Mouse (Mus musculus): ENCODE results near the gene Ros1. TPM values are rescaled to one million over a fixed set of nuclear protein-coding genes. Genes with fewer than 3 reads are reported as not detected.

Gene Ros1
- polyA plus RNA-seq, 1 experiment from 2014 or later: 0.03 TPM

DNA sequence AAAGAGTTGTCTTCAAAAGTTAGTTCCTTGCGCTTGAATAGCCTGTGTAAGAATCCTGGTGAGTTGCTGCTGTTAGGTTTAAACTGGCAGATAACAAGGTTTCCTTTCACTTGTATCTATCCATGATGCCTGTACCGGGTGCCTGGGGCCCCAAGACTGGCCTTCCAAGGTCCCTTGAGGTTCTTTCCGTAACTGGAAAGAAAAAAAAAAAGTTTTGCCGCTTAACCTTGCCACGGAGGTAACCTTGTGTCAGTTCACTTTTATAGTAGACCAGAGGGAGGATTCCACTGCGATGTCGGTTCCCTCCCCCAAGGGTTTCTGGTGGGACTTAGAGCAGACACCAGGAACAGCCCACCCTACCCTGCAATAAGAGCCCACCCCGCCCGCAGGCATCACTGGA is 173.8 kb downstream of the Ros1 start:
- WGBS (ENCODE audit: insufficient replicate concordance): 2% methylated on average over 9 of the region's 9 CpGs
- H3K4me3 ChIP-seq (replicated peaks): no peak overlapping the region
- H3K36me3 ChIP-seq: no peaks in the 10 kb centered on the region
- H3K27me3 ChIP-seq: peaks cover 67% of the 10 kb centered on the region
- H3K4me2 ChIP-seq: no peak overlapping the region
- no peaks in the 10 kb centered on the region for H3K9me3 ChIP-seq (replicated peaks)
- H3K4me1 ChIP-seq (replicated peaks): no peaks in the 10 kb centered on the region
- H3K27ac ChIP-seq: no peak overlapping the region
- no peak overlapping the region for H3K9ac ChIP-seq
- ATAC-seq (ENCODE audit: low read depth) (no peak), DNase-seq (no peak)

DNA sequence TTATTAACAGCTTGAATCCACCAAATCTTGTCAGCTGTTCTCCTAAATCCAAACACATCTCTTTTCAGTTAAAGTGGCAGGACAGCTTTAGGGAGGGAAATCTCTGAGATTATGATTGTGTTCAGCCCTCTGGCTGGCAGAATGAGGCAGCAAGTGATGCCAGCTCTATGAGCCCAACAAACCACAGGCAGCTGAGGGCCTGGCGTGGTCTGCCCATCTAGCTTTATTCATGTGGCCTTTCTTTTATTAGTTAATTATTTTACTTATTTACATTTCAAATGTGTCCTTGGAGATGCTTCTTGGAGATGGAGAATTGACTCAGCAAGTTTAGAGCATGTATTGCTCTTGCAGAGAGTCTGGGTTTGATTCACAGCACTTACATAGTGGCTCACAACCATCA is 176.6 kb downstream of the Ros1 start:
- Histone ChIP-seq H3K27ac (no peak overlapping the region), H3K4me2 (no peak overlapping the region), H3K9me3 (replicated peaks) (no peaks in the 10 kb centered on the region), H3K4me3 (replicated peaks) (no peak overlapping the region), H3K36me3 (no peaks in the 10 kb centered on the region), H3K4me1 (replicated peaks) (no peaks in the 10 kb centered on the region), H3K27me3 (peaks cover 40% of the 10 kb centered on the region), H3K9ac (no peak overlapping the region)
- WGBS (ENCODE audit: insufficient replicate concordance): 46% methylated on average over 1 of the region's 1 CpGs
- ATAC-seq (ENCODE audit: low read depth): no peak
- no peak for DNase-seq

Small RNA genes within 50 kb of the gene (microRNA-seq; reads per million reads assigned to microRNA genes)
- gene Gm24084: not detected

Other genes with a start within 250 kb of the Ros1 start
- gene Vgll2, start 172.7 kb downstream of the Ros1 start, polyA plus RNA-seq (2015; fragmentation: Nextera tagmentation; extraction: Ambion mirVana): 0.41 and 0.74 TPM in 2 replicates
- gene Dcbld1, start 38.4 kb upstream of the Ros1 start, polyA plus RNA-seq (2015; fragmentation: Nextera tagmentation; extraction: Ambion mirVana): 4.8 and 5.7 TPM in 2 replicates
- gene Gm26741, start 163.5 kb upstream of the Ros1 start, polyA plus RNA-seq (2015; fragmentation: Nextera tagmentation; extraction: Ambion mirVana): not detected in 2 replicates
- gene Gopc, start 186.9 kb upstream of the Ros1 start, polyA plus RNA-seq (2015; fragmentation: Nextera tagmentation; extraction: Ambion mirVana): 4.5 and 6.0 TPM in 2 replicates
- 1.1 TPM in 1 of 2 replicates, not detected in the other for gene Nepn, start 193.7 kb upstream of the Ros1 start, polyA plus RNA-seq (2015; fragmentation: Nextera tagmentation; extraction: Ambion mirVana)
- gene Nus1, start 222.3 kb upstream of the Ros1 start, polyA plus RNA-seq (2015; fragmentation: Nextera tagmentation; extraction: Ambion mirVana): 6.6 and 7.3 TPM in 2 replicates

All from liver, embryonic 13.5 days (tissue).